Comparison of ENCODE assay signal across 18 mouse cellular contexts in the genomic region with DNA sequence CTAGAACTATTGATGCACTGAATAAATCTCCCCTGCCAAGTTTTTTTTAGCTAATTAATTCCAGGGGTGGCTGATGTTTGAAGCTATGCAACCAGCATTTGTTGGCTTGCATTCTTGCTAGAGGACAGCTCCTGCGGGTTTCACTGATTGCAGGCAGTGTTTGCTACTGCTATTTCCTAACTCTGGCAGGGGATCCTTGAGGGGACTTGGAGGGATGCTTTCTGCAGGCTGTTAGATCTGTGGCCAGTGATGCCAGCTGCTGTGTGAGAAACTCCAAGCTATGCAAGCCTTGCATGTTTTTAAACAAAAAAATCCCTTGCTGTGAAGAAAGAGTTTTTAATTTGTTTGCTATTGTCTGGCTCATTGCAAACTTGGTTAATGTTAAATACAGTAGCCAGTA. TPM values are rescaled to one million over a fixed set of nuclear protein-coding genes. Genes with fewer than 3 reads are reported as not detected.
"Had no signal": no experiment of that assay in that cellular context is flagged by ENCODE, and none has a peak within 500 bp of the region (broad histone marks: within the 10 kb centered on the region; RNA-seq: fewer than 3 reads in every experiment).

No protein-coding gene starts in this region.

- H3K4me2 ChIP-seq: liver, embryonic 13.5 days; lung, embryonic 15.5 days; neural tube, embryonic 13.5 days had no signal

- H3K9me3 ChIP-seq: liver, embryonic 13.5 days; lung, embryonic 15.5 days; midbrain, embryonic 10.5 days; neural tube, embryonic 13.5 days had no signal

- H3K27me3 ChIP-seq: liver, embryonic 13.5 days; lung, embryonic 15.5 days; neural tube, embryonic 13.5 days had no signal

- H3K4me1 ChIP-seq: liver, embryonic 13.5 days; lung, embryonic 15.5 days; midbrain, embryonic 10.5 days had no signal

- H3K9ac ChIP-seq: liver, embryonic 13.5 days; liver, postnatal 0 days; lung, embryonic 15.5 days; neural tube, embryonic 13.5 days had no signal

- H3K4me3 ChIP-seq: left cerebral cortex, adult 2 months; liver, embryonic 13.5 days; lung, embryonic 15.5 days; midbrain, embryonic 10.5 days; neural tube, embryonic 13.5 days had no signal

- H3K27ac ChIP-seq: left cerebral cortex, adult 2 months; liver, embryonic 13.5 days; lung, embryonic 15.5 days; midbrain, embryonic 10.5 days; neural tube, embryonic 13.5 days had no signal

- ATAC-seq: liver, postnatal 0 days had no signal

- DNase-seq: kidney, adult 8-10 months; kidney, postnatal 25 days; liver; liver, embryonic 13.5 days; liver, postnatal 0 days; retina, postnatal 1 day; right cerebral cortex, postnatal 14 days; thymus, postnatal 36 days had no signal

- H3K36me3 ChIP-seq: liver, embryonic 13.5 days; lung, embryonic 15.5 days; midbrain, embryonic 10.5 days had no signal

RNA-seq across cellular contexts. Expression of a gene that starts 58.6 kb away (rescaled TPM):
- polyA plus RNA-seq: kidney, embryonic 16.5 days; limb, embryonic 11.5 days; liver, embryonic 13.5 days; liver, postnatal 0 days; lung, embryonic 15.5 days; midbrain, embryonic 10.5 days; midbrain, embryonic 14.5 days; neural tube, embryonic 13.5 days; small intestine, adult 2 months; stomach, embryonic 16.5 days; thymus, postnatal 0 days had no signal
